Mouse (Mus musculus): Measurements from ENCODE around the gene Bglap2.
A peak's percentile ranks its signal among the peaks of the same experiment; 100 is the strongest.
"Not testable (repeated sequence)": the region's sequence is repeated elsewhere in the genome, so short reads cannot be mapped to it uniquely, and the experiment has no call there.

Bglap2 gene

GRCm38 (mm10) chr3:88384364-88384763 is 5.9 kb upstream of the Bglap2 start, which contains the start of gene Bglap:
TSS of gene Bglap (minus strand) at chr3:88384464.
- no peak for DNase-seq

GRCm38 (mm10) chr3:88382383-88382782 is 3.9 kb upstream of the Bglap2 start:
- not testable (repeated sequence) for DNase-seq

- DNase-seq, result not testable (repeated sequence)
Observed at GRCm38 (mm10) chr3:88381389-88382315, 3.2 kb upstream of the Bglap2 start.

- DNase-seq, result not testable (repeated sequence)
Observed at GRCm38 (mm10) chr3:88376644-88377043, 1.9 kb downstream of the Bglap2 start.

GRCm38 (mm10) chr3:88375750-88376626 is 2.5 kb downstream of the Bglap2 start:
- not testable (repeated sequence) for DNase-seq

- not testable (repeated sequence) for DNase-seq
Observed at GRCm38 (mm10) chr3:88372643-88373042, 5.9 kb downstream of the Bglap2 start, which contains the start of gene Bglap3. TSS of gene Bglap3 (minus strand) at chr3:88372743.

- DNase-seq, result not testable (repeated sequence)
Observed at GRCm38 (mm10) chr3:88368511-88368910, 10.0 kb downstream of the Bglap2 start.

GRCm38 (mm10) chr3:88367517-88367916 is 11.0 kb downstream of the Bglap2 start:
- not testable (repeated sequence) for DNase-seq

- DNase-seq, result peak; percentile 68
Observed at GRCm38 (mm10) chr3:88366830-88367428, 11.6 kb downstream of the Bglap2 start.

GRCm38 (mm10) chr3:88365705-88366361 is 12.7 kb downstream of the Bglap2 start:
- DNase-seq, result no peak

GRCm38 (mm10) chr3:88364337-88364736 is 14.2 kb downstream of the Bglap2 start, which contains the start of gene Paqr6:
TSS of gene Paqr6 (plus strand) at chr3:88364584.
- no peak for DNase-seq

- no peak for DNase-seq
Observed at GRCm38 (mm10) chr3:88363700-88364099, 14.8 kb downstream of the Bglap2 start.

- DNase-seq, result no peak
Observed at GRCm38 (mm10) chr3:88361612-88362313, 16.7 kb downstream of the Bglap2 start.

GRCm38 (mm10) chr3:88361096-88361495 is 17.4 kb downstream of the Bglap2 start:
- DNase-seq, result no peak

GRCm38 (mm10) chr3:88359989-88360388 is 18.5 kb downstream of the Bglap2 start:
- DNase-seq, result no peak

GRCm38 (mm10) chr3:88359584-88359983 is 18.9 kb downstream of the Bglap2 start:
- DNase-seq, result no peak

- no peak for DNase-seq
Observed at GRCm38 (mm10) chr3:88354396-88355165, 23.9 kb downstream of the Bglap2 start.

GRCm38 (mm10) chr3:88352907-88353306 is 25.6 kb downstream of the Bglap2 start:
- no peak for DNase-seq

- no peak for DNase-seq
Observed at GRCm38 (mm10) chr3:88350732-88351131, 27.8 kb downstream of the Bglap2 start.

- DNase-seq, result no peak
Observed at GRCm38 (mm10) chr3:88339006-88339405, 39.5 kb downstream of the Bglap2 start.

GRCm38 (mm10) chr3:88338316-88338715 is 40.2 kb downstream of the Bglap2 start:
- no peak for DNase-seq
